Mouse (Mus musculus) bone marrow macrophage, adult 2 months (primary cell): Measurements from ENCODE around the gene Vdr. TPM values are rescaled to one million over a fixed set of nuclear protein-coding genes. Genes with fewer than 3 reads are reported as not detected.

Experiments
- H3K27ac ChIP-seq: 2 replicates; pipeline ENCODE4 v1.5.1; 2012; ENCODE audit warnings: low read depth, low read length; ENCODE audit not compliant: insufficient read depth
- H3K4me1 ChIP-seq: 2 replicates; pipeline ENCODE4 v1.6.1; 2012; ENCODE audit warnings: low read length; ENCODE audit not compliant: control insufficient read depth, insufficient read depth
- H3K4me3 ChIP-seq: 2 replicates; pipeline ENCODE4 v1.5.1; 2012; ENCODE audit warnings: mild to moderate bottlenecking, low read length, moderate library complexity; ENCODE audit not compliant: insufficient read depth
- CTCF ChIP-seq: IDR thresholded peaks from 2 replicates; pipeline ENCODE4 v1.5.1; 2012; ENCODE audit warnings: low read depth, mild to moderate bottlenecking, low read length, moderate library complexity
- POLR2A ChIP-seq: IDR thresholded peaks from 2 replicates; pipeline ENCODE4 v1.6.1; 2012; ENCODE audit warnings: mild to moderate bottlenecking, low read depth, low read length, borderline replicate concordance
- polyA plus RNA-seq: library from polyadenylated mRNA; stranded (reverse); fragments of >200 nt; gene quantifications from 2 replicates; pipeline ENCODE4 v1.2.4, GENCODE M21; 2012; ENCODE audit not compliant: missing spikeins, insufficient read depth, insufficient read length

Vdr gene
- polyA plus RNA-seq, 1 experiment = 0.82 TPM

DNA sequence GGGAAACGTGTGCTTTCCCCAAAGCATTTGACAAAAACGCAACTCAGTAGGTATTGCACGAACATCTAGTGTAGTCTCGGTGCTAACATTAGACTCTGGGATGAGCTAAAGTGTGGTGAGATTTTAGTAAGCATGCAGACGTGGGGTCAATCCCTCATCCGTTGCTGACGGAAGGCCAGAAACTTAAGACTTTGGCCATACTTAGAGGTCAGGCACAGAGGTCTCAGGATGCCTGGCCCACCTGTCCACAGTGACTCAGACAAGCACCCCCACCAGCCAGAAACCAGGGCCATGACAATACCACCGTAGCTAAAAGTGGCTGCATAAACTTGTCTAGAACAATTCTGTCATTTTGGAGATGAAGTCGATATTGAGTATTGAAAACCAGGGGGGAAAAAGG is 9.4 kb downstream of the Vdr start:
- no peak for TF ChIP-seq CTCF
- no peak for TF ChIP-seq POLR2A
- Histone ChIP-seq H3K27ac (no peak overlapping the region), H3K4me1 (0 out of 2 replicates have a peak, but pooled peaks cover 2% of the 10 kb centered on the region), H3K4me3 (no peak overlapping the region)

DNA sequence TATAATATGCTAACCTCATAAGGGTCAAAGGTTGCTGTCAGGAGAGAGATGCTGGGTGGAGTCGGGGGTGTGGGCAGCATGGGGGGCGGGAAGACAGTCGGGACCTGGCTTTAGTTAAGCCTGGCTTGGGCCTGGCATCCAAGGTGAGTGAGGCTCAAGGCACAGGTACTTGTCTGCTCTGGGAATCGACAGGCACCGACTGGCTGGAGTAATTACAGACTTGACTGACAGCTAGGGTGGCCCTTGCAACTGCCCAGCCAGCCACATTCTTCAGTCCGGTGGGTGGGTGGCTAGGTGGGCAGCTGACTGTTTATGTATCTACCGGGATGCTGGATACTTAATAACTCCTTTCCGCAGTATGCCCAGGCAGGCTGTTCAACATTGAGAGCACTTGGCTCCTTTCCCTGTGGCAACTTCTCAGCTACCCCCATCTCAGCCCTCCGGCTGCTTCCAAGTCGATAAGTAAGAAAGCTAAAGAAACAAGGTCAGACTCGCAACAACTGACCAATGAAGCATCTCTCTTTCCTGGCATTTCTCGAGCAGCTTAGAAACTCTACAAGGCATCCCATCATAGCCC is 10.0 kb downstream of the Vdr start:
- Histone ChIP-seq H3K4me1 (0 out of 2 replicates have a peak, but pooled peaks cover 2% of the 10 kb centered on the region), H3K4me3 (no peak overlapping the region), H3K27ac (no peak overlapping the region)
- TF ChIP-seq POLR2A = no peak
- no peak for TF ChIP-seq CTCF

DNA sequence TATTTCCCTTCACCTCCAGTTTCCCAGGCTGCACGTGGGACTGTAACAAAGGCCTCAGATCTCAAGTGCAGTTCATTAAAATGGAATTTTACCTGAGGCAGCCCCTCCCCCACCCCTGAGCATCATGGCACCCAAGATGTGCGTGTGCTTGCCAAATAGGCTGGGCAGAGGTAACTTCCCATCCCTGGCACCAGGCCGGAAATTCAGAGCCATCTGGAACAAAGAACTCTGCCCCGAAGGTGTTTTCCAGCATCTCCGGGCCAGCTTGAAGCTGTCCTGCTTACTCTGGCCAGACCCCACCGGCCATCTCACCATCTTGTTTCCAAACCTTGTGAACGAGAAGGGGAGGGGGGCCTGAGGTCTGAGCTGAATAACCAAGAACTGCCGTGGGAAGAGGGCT is 10.7 kb downstream of the Vdr start:
- no peak for TF ChIP-seq POLR2A
- no peak for TF ChIP-seq CTCF
- Histone ChIP-seq H3K27ac (no peak overlapping the region), H3K4me3 (no peak overlapping the region), H3K4me1 (no peaks in the 10 kb centered on the region)

DNA sequence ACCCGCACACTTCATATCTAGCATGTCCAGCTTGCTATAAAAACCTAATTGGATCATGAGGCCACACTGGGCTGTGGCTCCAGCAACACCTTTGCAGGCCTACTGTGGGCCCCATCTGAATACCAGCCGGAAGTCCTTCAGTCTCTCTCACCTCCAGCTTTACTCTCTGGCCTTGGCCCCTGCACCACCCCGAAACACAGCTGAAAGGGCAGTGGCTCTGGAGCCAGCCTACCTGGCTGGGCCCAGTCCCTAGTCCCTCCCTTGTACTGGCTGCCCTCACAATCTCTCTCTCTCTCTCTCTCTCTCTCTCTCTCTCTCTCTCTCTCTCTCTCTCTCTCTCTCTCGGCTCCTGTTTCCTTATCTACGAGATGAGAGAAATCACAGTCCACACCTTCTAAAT is 11.6 kb downstream of the Vdr start:
- Histone ChIP-seq H3K27ac (no peak overlapping the region), H3K4me1 (no peaks in the 10 kb centered on the region), H3K4me3 (no peak overlapping the region)
- TF ChIP-seq POLR2A = no peak
- TF ChIP-seq CTCF = no peak

DNA sequence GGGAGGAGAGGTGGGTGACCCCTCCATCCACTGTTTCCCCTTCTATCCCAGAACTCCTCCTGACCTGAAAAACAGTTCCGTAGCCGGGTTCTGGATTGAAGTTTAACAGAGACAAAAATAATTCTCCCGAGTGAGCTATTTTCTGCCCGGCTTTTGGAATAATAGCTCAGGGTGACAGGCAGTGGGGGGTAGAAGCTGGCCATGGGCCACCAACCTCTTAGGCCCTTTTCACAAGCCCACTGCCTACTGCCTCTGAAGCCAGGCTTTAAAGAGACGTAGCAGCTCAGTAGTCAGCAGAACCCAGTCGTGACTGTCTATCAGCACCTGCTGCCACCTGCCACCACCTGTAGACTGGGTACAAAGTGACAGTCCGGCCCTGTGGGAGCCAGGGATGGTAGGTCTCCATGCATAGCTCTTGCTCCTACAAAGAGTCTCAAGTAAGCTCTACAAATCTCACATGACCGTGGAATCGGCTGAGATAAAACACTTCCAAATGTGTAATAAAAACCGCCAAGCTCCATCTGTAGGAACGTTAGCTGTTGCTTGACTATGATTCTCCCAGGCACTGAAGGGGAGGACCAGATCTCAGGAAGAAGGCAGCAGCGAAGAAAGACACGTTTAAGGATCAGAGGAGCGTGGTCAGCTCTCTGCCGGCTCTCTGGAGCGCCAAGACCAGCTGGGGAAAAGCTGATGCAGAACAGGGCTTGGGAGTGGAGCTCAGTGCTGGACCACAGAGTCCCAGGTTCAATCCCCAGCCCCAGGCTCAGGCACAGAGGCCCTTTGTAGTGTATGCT is 13.4 kb downstream of the Vdr start:
- Histone ChIP-seq H3K4me3 (no peak overlapping the region), H3K4me1 (no peaks in the 10 kb centered on the region), H3K27ac (no peak overlapping the region)
- TF ChIP-seq CTCF (no peak), POLR2A (no peak)

DNA sequence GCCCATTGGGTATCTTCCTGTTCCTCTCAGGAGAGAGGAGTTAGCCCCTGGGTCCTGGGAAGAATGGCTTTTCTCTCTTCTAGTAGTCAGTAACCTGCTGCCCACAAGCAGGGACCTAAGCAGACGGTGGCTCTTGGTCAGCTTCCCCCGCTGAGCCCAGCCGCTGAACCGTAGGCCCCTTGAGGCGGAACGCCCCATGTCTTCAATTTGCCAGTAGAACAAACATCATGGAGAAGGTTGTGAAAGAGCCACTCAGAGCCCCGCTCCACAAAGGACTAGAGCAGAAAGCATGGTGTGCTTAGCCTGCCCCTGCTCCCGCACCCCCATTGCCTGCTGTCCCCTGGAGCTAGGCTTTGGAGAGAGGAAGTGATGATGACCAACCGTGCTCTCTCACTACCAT is 14.1 kb downstream of the Vdr start:
- Histone ChIP-seq H3K27ac (no peak overlapping the region), H3K4me1 (no peaks in the 10 kb centered on the region), H3K4me3 (no peak overlapping the region)
- no peak for TF ChIP-seq CTCF
- TF ChIP-seq POLR2A = no peak

DNA sequence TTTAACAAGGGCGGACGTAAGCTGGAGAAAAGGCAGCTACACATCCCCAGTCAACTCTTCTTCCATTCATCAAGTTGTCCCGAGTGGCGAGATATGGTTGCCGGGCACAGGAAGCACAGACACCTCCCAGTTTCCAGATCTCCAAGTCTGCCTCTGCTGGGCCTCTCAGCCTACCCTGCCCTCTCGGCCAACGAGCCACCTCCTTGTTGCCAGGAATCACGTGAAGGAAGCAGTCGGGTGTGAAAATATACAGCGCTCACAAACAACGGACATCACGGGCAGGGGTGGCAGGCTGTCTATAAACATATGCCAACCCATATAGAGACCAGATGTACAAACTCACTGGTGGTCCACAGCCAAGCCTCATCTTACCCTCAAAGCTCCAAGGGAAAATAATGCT is 14.6 kb downstream of the Vdr start:
- no peak overlapping the region for H3K4me3 ChIP-seq
- no peak overlapping the region for H3K27ac ChIP-seq
- no peak for TF ChIP-seq CTCF
- no peak for TF ChIP-seq POLR2A
- no peaks in the 10 kb centered on the region for H3K4me1 ChIP-seq

DNA sequence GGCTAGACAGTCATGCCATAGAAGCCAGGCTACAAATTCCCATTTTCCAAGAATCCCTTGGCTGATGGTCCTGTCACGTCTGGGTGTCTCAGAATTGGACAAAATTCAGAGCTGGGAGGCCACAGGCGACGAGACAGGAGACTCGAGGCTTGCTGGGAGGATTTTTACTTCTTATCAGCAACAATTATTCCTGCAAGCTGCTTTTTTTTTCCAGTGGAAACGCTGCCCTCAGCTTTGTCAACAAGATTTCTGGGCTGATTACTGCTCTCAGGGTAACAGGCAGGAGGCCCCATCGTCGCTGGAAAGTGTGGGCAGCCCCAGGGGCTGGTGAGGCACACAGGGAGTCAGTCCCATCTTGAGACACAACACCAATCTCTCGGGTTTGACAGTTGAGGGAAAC is 17.9 kb downstream of the Vdr start:
- H3K27ac ChIP-seq = no peak overlapping the region
- H3K4me3 ChIP-seq = no peak overlapping the region
- no peaks in the 10 kb centered on the region for H3K4me1 ChIP-seq
- TF ChIP-seq POLR2A (no peak), CTCF (no peak)

DNA sequence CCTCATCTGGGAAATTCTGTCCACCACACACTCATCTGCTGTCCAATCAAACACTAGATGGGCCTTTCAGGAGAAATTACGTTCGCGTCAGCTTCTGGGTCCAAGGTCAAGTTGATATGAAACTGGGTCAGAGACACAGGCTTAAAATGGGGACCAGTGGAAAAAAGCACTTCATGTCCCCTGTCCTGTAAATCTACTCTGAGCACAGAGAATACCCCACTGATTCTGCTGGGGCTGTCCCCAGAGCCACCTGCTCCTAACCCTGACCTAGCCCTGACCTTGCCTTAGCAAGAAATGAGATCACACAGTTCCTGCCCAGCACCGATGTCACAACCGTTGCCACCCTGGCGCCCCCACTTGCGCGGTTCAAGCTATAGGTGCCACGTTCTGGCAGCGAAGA is 20.0 kb downstream of the Vdr start:
- Histone ChIP-seq H3K27ac (no peak overlapping the region), H3K4me1 (no peaks in the 10 kb centered on the region), H3K4me3 (no peak overlapping the region)
- no peak for TF ChIP-seq POLR2A

DNA sequence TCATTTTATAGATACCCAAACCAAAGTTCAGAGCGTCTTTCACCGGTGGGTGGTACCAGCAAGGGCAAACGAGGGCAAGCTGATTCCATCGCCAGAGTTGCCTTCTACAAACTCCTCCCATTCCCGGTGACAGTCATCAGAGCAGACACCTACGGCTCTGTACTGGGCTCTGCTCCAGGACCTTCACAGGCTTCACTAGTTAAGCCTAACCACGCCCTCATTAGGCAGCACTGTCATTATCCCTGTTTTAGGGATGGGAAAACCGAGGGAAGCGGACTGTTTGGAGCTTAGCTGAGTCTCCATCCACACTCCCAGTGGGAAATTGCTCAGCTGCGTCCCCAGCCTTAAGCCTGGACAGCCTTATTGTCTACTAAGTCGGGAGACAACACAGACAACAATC is 20.4 kb downstream of the Vdr start:
- Histone ChIP-seq H3K27ac (no peak overlapping the region), H3K4me1 (no peaks in the 10 kb centered on the region), H3K4me3 (no peak overlapping the region)
- TF ChIP-seq POLR2A = no peak
